ENCODE assay signal across 39 mouse cellular contexts in genomic region chr7:3164381-3164780, GRCm38 (mm10). TPM values are rescaled to one million over a fixed set of nuclear protein-coding genes. Genes with fewer than 3 reads are reported as not detected.
"Had no signal": no experiment of that assay in that cellular context is flagged by ENCODE, and none has a peak within 500 bp of the region (broad histone marks: within the 10 kb centered on the region; RNA-seq: fewer than 3 reads in every experiment).

No protein-coding gene starts in this region.

- H3K27ac ChIP-seq: heart, adult 2 months; heart, embryonic 13.5 days; heart, embryonic 15.5 days; hindbrain, embryonic 13.5 days; hindbrain, embryonic 15.5 days; hindbrain, postnatal 0 days; intestine, embryonic 15.5 days; kidney, embryonic 15.5 days; kidney, postnatal 0 days; left cerebral cortex, adult 2 months; limb, embryonic 10.5 days; limb, embryonic 12.5 days; liver, embryonic 13.5 days; liver, embryonic 15.5 days had no signal

- H3K4me2 ChIP-seq: heart, embryonic 11.5 days; heart, embryonic 13.5 days; heart, embryonic 15.5 days; hindbrain, embryonic 13.5 days; hindbrain, embryonic 15.5 days; intestine, embryonic 15.5 days; kidney, embryonic 15.5 days; limb, embryonic 12.5 days; liver, embryonic 11.5 days; liver, embryonic 13.5 days; liver, embryonic 15.5 days had no signal

- H3K36me3 ChIP-seq: heart, embryonic 13.5 days; heart, embryonic 15.5 days; hindbrain, embryonic 13.5 days; hindbrain, embryonic 15.5 days; intestine, embryonic 15.5 days; kidney, embryonic 15.5 days; limb, embryonic 10.5 days; limb, embryonic 12.5 days; liver, embryonic 13.5 days; liver, embryonic 15.5 days had no signal

- H3K27me3 ChIP-seq: heart, embryonic 13.5 days; heart, embryonic 15.5 days; hindbrain, embryonic 13.5 days; hindbrain, embryonic 15.5 days; intestine, embryonic 15.5 days; kidney, embryonic 15.5 days; limb, embryonic 12.5 days; liver, embryonic 13.5 days; liver, embryonic 15.5 days had no signal

- H3K4me1 ChIP-seq: heart, embryonic 13.5 days; heart, embryonic 15.5 days; hindbrain, embryonic 13.5 days; hindbrain, embryonic 15.5 days; intestine, embryonic 15.5 days; kidney, embryonic 15.5 days; limb, embryonic 10.5 days; limb, embryonic 12.5 days; liver, embryonic 13.5 days; liver, embryonic 15.5 days had no signal

- DNase-seq: gastrocnemius, postnatal 14 days; gastrocnemius, postnatal 36 days; heart, adult 11 months; heart, adult 2 months; heart, postnatal 14 days; heart, postnatal 36 days; kidney, adult 11 months; kidney, adult 2 months; kidney, adult 9 months; kidney, postnatal 14 days; kidney, postnatal 36 days; layer of hippocampus, adult 9-11 months; layer of hippocampus, postnatal 36 days; liver; liver, embryonic 13.5 days had no signal

- H3K4me3 ChIP-seq: heart, adult 2 months; heart, embryonic 13.5 days; heart, embryonic 15.5 days; hindbrain, embryonic 13.5 days; hindbrain, embryonic 15.5 days; intestine, embryonic 15.5 days; kidney, embryonic 15.5 days; left cerebral cortex, adult 2 months; limb, embryonic 10.5 days; limb, embryonic 12.5 days; liver, embryonic 13.5 days; liver, embryonic 15.5 days had no signal

- H3K9me3 ChIP-seq: heart, embryonic 13.5 days; heart, embryonic 15.5 days; hindbrain, embryonic 13.5 days; hindbrain, embryonic 15.5 days; intestine, embryonic 15.5 days; kidney, embryonic 15.5 days; limb, embryonic 10.5 days; limb, embryonic 12.5 days; liver, embryonic 13.5 days; liver, embryonic 15.5 days had no signal

- H3K9ac ChIP-seq: heart, embryonic 13.5 days; heart, embryonic 15.5 days; hindbrain, embryonic 13.5 days; hindbrain, embryonic 15.5 days; intestine, embryonic 15.5 days; kidney, embryonic 15.5 days; limb, embryonic 12.5 days; liver, embryonic 13.5 days; liver, embryonic 15.5 days had no signal

- ATAC-seq: hindbrain, postnatal 0 days; intestine, embryonic 15.5 days had no signal

RNA-seq across cellular contexts. Expression of gene AU018091, which starts 4.6 kb away (rescaled TPM):
- total RNA-seq: gastrocnemius, adult 8-10 months; gastrocnemius, postnatal 14 days; gastrocnemius, postnatal 36 days; heart, adult 2 months; heart, postnatal 14 days; heart, postnatal 36 days; hematopoietic stem cell, adult 5-6 weeks; hindbrain, postnatal 0 days; layer of hippocampus, adult 18-20 months; layer of hippocampus, adult 8-10 months; layer of hippocampus, postnatal 14 days; layer of hippocampus, postnatal 36 days; left cerebral cortex, adult 2 months; left cerebral cortex, postnatal 14 days; left cerebral cortex, postnatal 36 days had no signal
- polyA plus RNA-seq: gonadal fat pad, adult 2 months; heart, adult 2 months; heart, embryonic 11.5 days; heart, embryonic 13.5 days; heart, embryonic 15.5 days; heart, postnatal 0 days; hindbrain, embryonic 13.5 days; hindbrain, embryonic 15.5 days; hindbrain, postnatal 0 days; intestine, embryonic 15.5 days; kidney, adult 2 months; kidney, embryonic 15.5 days; kidney, postnatal 0 days; large intestine, adult 2 months; liver, embryonic 11.5 days; liver, embryonic 13.5 days; liver, embryonic 15.5 days had no signal
